Mouse (Mus musculus) forebrain, embryonic 11.5 days (tissue): ENCODE results near the gene Arhgef7. TPM values are rescaled to one million over a fixed set of nuclear protein-coding genes. Genes with fewer than 3 reads are reported as not detected.
A peak's percentile ranks its signal among the peaks of the same experiment; 100 is the strongest.

Experiments
- ATAC-seq: fragments of 200-750 bp; cut with Nextera tagmentation; replicated peaks from 2 replicates; pipeline ENCODE4 v1.8.0; 2017; ENCODE audit warnings: moderate TSS enrichment; ENCODE audit not compliant: low FRiP score
- DNase-seq: peaks from one replicate; pipeline ENCODE4 v3.0.0-alpha.2; 2017; ENCODE audit warnings: low spot score
- H3K27ac ChIP-seq: fragments of 300-500 bp; sonication (generic); 2 replicates; pipeline ENCODE4 v1.5.1; 2014; ENCODE audit warnings: low read depth, low read length
- H3K27me3 ChIP-seq: fragments of 300-500 bp; sonication (generic); 2 replicates; pipeline ENCODE4 v1.6.1; 2014; ENCODE audit warnings: mild to moderate bottlenecking, low read length, mixed read lengths; ENCODE audit not compliant: control insufficient read depth, insufficient read depth
- H3K36me3 ChIP-seq: fragments of 300-500 bp; sonication (generic); 2 replicates; pipeline ENCODE4 v1.6.1; 2014; ENCODE audit warnings: mild to moderate bottlenecking, low read length, moderate library complexity, mixed read lengths; ENCODE audit not compliant: control insufficient read depth, insufficient read depth
- H3K4me1 ChIP-seq: fragments of 300-500 bp; sonication (generic); replicated peaks from 2 replicates; pipeline ENCODE4 v1.6.1; 2014; ENCODE audit warnings: low read length, mixed read lengths; ENCODE audit not compliant: control insufficient read depth, insufficient read depth
- H3K4me2 ChIP-seq: fragments of 300-500 bp; sonication (generic); 2 replicates; pipeline ENCODE4 v1.6.1; 2014; ENCODE audit warnings: low read depth, mild to moderate bottlenecking, low read length, moderate library complexity, mixed read lengths; ENCODE audit not compliant: severe bottlenecking
- H3K4me3 ChIP-seq: fragments of 300-500 bp; sonication (generic); 2 replicates; pipeline ENCODE4 v1.5.1; 2014; ENCODE audit warnings: low read depth, low read length
- H3K9ac ChIP-seq: fragments of 300-500 bp; sonication (generic); 2 replicates; pipeline ENCODE4 v1.6.1; 2014; ENCODE audit warnings: low read length
- H3K9me3 ChIP-seq: fragments of 300-500 bp; sonication (generic); 2 replicates; pipeline ENCODE4 v1.6.1; 2016; ENCODE audit warnings: low read length, mixed read lengths; ENCODE audit not compliant: control insufficient read depth
- WGBS: fragments of 180-500 bp; shearing (Covaris S2); extraction: QIAGEN DNeasy Blood & Tissue Kit; methylation state at CpG from one replicate; pipeline ENCODE4 v1.1.7; 2014; 5-methylcytosine and 5-hydroxymethylcytosine counted together
- polyA plus RNA-seq: library from polyadenylated mRNA; unstranded; fragments of >200 nt; fragmentation: Nextera tagmentation; extraction: Ambion mirVana; gene quantifications from 2 replicates; pipeline ENCODE4 v1.2.1, GENCODE M21; 2014

Gene Arhgef7
- polyA plus RNA-seq, 1 experiment from 2014 or later, result 81.9 TPM

GRCm38 (mm10) chr8:11821451-11822206 lies 94.1 kb downstream of the Arhgef7 start:
- Histone ChIP-seq H3K36me3 (peaks cover 11% of the 10 kb centered on the region; the same call in 1 of the 2 replicates), H3K9me3 (no peaks in the 10 kb centered on the region), H3K27me3 (no peaks in the 10 kb centered on the region), H3K27ac (no peak overlapping the region), H3K4me2 (no peak overlapping the region), H3K9ac (no peak overlapping the region), H3K4me1 (no peaks in the 10 kb centered on the region), H3K4me3 (no peak overlapping the region)
- DNase-seq (no peak), ATAC-seq (no peak)
- 95% methylated on average over 14 of the region's 14 CpGs for WGBS

- H3K27me3 ChIP-seq, result no peaks in the 10 kb centered on the region
- peaks cover 11% of the 10 kb centered on the region; the same call in 1 of the 2 replicates for H3K36me3 ChIP-seq
- no peaks in the 10 kb centered on the region for H3K9me3 ChIP-seq
- DNase-seq (no peak), ATAC-seq (no peak)
- no peak overlapping the region for H3K4me2 ChIP-seq
- no peaks in the 10 kb centered on the region for H3K4me1 ChIP-seq
- WGBS, result 87% methylated on average over 9 of the region's 9 CpGs
- no peak overlapping the region for H3K27ac ChIP-seq
- no peak overlapping the region for H3K4me3 ChIP-seq
- H3K9ac ChIP-seq, result no peak overlapping the region
Measured at GRCm38 (mm10) chr8:11822550-11823060, 95.1 kb downstream of the Arhgef7 start.

- Histone ChIP-seq H3K36me3 (peaks cover 3% of the 10 kb centered on the region; the same call in 1 of the 2 replicates), H3K27ac (no peak overlapping the region), H3K4me3 (no peak overlapping the region), H3K9ac (no peak overlapping the region), H3K4me2 (no peak overlapping the region), H3K4me1 (0 out of 2 replicates have a peak, but pooled peaks cover 2% of the 10 kb centered on the region), H3K27me3 (no peaks in the 10 kb centered on the region), H3K9me3 (no peaks in the 10 kb centered on the region)
- DNase-seq (no peak), ATAC-seq (no peak)
- WGBS, result 75% methylated on average over 3 of the region's 3 CpGs
Measured at GRCm38 (mm10) chr8:11825756-11826155, 98.2 kb downstream of the Arhgef7 start.

GRCm38 (mm10) chr8:11827312-11827711 lies 99.8 kb downstream of the Arhgef7 start:
- Histone ChIP-seq H3K4me3 (no peak overlapping the region), H3K27ac (no peak overlapping the region), H3K9ac (no peak overlapping the region), H3K4me2 (no peak overlapping the region), H3K9me3 (no peaks in the 10 kb centered on the region), H3K4me1 (0 out of 2 replicates have a peak, but pooled peaks cover 2% of the 10 kb centered on the region), H3K27me3 (no peaks in the 10 kb centered on the region), H3K36me3 (no peaks in the 10 kb centered on the region; the same call in 1 of the 2 replicates)
- WGBS, result 83% methylated on average over 3 of the region's 3 CpGs
- DNase-seq, result no peak
- ATAC-seq, result no peak

GRCm38 (mm10) chr8:11830214-11831046 lies 102.9 kb downstream of the Arhgef7 start:
- Histone ChIP-seq H3K4me1 (0 out of 2 replicates have a peak, but pooled peaks cover 2% of the 10 kb centered on the region), H3K4me3 (no peak overlapping the region), H3K9me3 (no peaks in the 10 kb centered on the region), H3K27ac (0 out of 2 replicates have a peak overlapping the region, but pooled peaks have one; percentile 33), H3K4me2 (no peak overlapping the region), H3K27me3 (no peaks in the 10 kb centered on the region), H3K9ac (no peak overlapping the region), H3K36me3 (peaks cover 4% of the 10 kb centered on the region)
- ATAC-seq, result no peak
- no peak for DNase-seq
- 80% methylated on average over 16 of the region's 16 CpGs for WGBS

GRCm38 (mm10) chr8:11831174-11831573 lies 103.7 kb downstream of the Arhgef7 start:
- 93% methylated on average over 10 of the region's 10 CpGs for WGBS
- Histone ChIP-seq H3K4me2 (no peak overlapping the region), H3K9me3 (no peaks in the 10 kb centered on the region), H3K27me3 (no peaks in the 10 kb centered on the region), H3K4me1 (0 out of 2 replicates have a peak, but pooled peaks cover 2% of the 10 kb centered on the region), H3K9ac (no peak overlapping the region), H3K4me3 (no peak overlapping the region), H3K36me3 (peaks cover 4% of the 10 kb centered on the region), H3K27ac (no peak overlapping the region)
- no peak for DNase-seq
- no peak for ATAC-seq

DNA sequence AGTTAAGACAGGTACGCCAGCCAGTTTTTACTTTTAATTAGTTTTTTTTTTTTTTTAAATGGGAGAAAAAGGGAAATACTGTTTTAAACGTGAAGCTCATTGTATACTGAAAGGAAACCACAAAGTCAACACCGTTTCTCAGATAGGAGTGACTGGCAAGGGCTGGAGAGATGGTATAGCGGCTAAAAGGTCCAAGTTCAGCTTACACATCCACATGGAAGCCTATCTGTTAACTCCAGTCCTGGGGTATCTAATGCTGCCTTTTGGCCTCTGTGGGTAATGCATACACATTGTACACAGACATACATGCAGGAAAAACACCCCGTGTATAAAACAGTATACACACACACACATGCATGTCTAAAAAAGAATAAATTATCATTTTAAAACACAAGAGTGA lies 104.4 kb downstream of the Arhgef7 start:
- H3K27me3 ChIP-seq, result no peaks in the 10 kb centered on the region
- H3K36me3 ChIP-seq, result peaks cover 4% of the 10 kb centered on the region
- DNase-seq, result no peak
- H3K9me3 ChIP-seq, result no peaks in the 10 kb centered on the region
- no peak for ATAC-seq
- no peak overlapping the region for H3K9ac ChIP-seq
- H3K4me3 ChIP-seq, result no peak overlapping the region
- no peak overlapping the region for H3K27ac ChIP-seq
- H3K4me1 ChIP-seq, result 0 out of 2 replicates have a peak, but pooled peaks cover 2% of the 10 kb centered on the region
- no peak overlapping the region for H3K4me2 ChIP-seq
- 93% methylated on average over 5 of the region's 5 CpGs for WGBS

GRCm38 (mm10) chr8:11833157-11833556 lies 105.6 kb downstream of the Arhgef7 start:
- no peak for DNase-seq
- H3K9ac ChIP-seq, result no peak overlapping the region
- H3K9me3 ChIP-seq, result no peaks in the 10 kb centered on the region
- peaks cover 4% of the 10 kb centered on the region for H3K36me3 ChIP-seq
- no peak overlapping the region for H3K27ac ChIP-seq
- 86% methylated on average over 4 of the region's 4 CpGs for WGBS
- no peak overlapping the region for H3K4me2 ChIP-seq
- no peak for ATAC-seq
- no peak overlapping the region for H3K4me3 ChIP-seq
- no peaks in the 10 kb centered on the region for H3K27me3 ChIP-seq
- 0 out of 2 replicates have a peak, but pooled peaks cover 2% of the 10 kb centered on the region for H3K4me1 ChIP-seq
